Mouse (Mus musculus) E14TG2a.4 (cell line): ENCODE measurements around the gene Tyrobp.

Experiments used
- CTCF ChIP-seq: conservative IDR thresholded peaks from 2 replicates; pipeline ENCODE4 v1.5.1; 2014; ENCODE audit warnings: low read length
- NANOG ChIP-seq: IDR thresholded peaks from 2 replicates; pipeline ENCODE4 v1.6.1; 2014; ENCODE audit warnings: borderline replicate concordance, low read length, mixed read lengths
- POU5F1 ChIP-seq: IDR thresholded peaks from 2 replicates; pipeline ENCODE4 v1.6.1; 2014; ENCODE audit warnings: low read length, borderline replicate concordance

DNA sequence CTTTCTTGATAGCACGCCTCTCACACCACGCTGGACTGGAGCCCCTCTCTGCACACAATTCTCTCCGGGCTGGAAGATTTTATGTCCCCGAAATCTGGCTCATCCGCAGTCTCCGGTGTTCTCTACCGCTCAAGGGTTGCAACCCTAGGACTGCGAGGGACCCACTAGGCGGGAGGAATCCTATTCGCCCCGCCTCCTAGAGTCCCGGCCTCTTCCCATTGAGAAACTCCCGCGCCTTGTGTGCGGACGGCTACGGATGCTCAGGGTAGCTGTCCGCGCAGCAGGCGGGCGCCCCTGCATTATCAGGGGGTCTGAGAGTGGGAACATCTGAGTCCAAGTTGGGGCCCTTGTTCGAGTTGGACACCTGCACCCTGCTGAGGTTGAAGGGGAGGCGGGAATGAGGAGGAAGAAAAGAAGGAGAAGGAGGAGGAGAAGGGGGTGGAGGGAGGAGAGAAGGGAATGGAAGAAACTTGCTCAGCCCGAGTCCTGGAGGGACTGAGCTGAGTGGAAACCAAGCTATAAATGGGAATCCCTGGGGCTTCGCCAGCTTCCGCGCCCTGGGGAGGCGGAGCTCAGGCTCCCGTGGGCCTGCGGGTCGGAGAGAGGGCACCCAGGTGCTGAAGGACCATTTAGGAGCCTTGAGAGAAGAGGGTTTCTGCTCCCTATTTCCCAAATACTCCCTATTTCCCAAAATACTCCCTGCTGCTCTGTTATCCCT lies 43.5 kb downstream of the Tyrobp start:
- no peak for TF ChIP-seq CTCF
- no peak for TF ChIP-seq POU5F1
- no peak for TF ChIP-seq NANOG
